In the genomic region with DNA sequence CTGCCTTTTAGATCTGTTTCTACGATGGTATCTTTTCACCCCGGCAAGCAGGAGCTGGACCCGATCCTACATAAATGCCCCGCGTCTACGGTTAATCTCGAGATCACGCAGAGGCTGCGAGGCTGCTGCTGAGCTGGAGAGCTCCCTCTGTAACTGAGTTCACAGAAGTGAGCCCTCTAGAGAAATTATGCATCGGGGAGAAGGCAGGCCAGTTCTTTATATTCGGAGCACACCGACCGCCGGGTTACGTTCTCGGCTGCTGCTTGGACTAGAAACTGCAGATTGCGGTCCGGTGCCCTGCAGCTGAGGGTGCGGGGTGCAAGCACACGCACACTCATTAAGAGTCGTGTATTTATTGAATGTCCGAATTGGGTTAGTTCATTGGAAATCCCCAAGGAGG, we compare ENCODE assay signal across 9 mouse cellular contexts. TPM values are rescaled to one million over a fixed set of nuclear protein-coding genes. Genes with fewer than 3 reads are reported as not detected.
DNase-seq lines count a peak whose midpoint lies in the region; ATAC-seq lines count a peak whose summit lies in the region.
"Had no signal": no experiment of that assay in that cellular context is flagged by ENCODE, and none has a peak within 500 bp of the region (broad histone marks: within the 10 kb centered on the region; RNA-seq: fewer than 3 reads in every experiment).

No protein-coding gene starts in this region.

- DNase-seq in cerebellum, adult 11-12 months: peak; percentile 28
- DNase-seq in cerebellum, adult 9-10 months: no peak
- DNase-seq in thymus, postnatal 4 days: peak; percentile 10
- DNase-seq in thymus, adult 18-20 months: no peak
- peak; percentile 47 to 55 for DNase-seq in kidney, adult 8-10 months
- DNase-seq in yolk sac, embryonic 10.5 days (ENCODE audit: low spot score): peak; percentile 38
- no peak for DNase-seq in thymus, postnatal 25 days

- no peak for ATAC-seq in liver, embryonic 16.5 days (ENCODE audit: low read depth)

- no peaks in the 10 kb centered on the region; the same call in none of the 2 replicates for H3K4me1 ChIP-seq in liver, embryonic 16.5 days (ENCODE audit: control insufficient read depth, low read depth, low read length)

- peak overlapping the region; percentile 40 for H3K4me3 ChIP-seq in liver, embryonic 16.5 days (ENCODE audit: low read depth, low read length)
- H3K4me3 ChIP-seq: erythroblast, embryonic 14.5 days had no signal

- H3K4me2 ChIP-seq in liver, embryonic 16.5 days (ENCODE audit: low read depth, low read length): peak overlapping the region; percentile 41

- no peaks in the 10 kb centered on the region for H3K9me3 ChIP-seq in liver, embryonic 16.5 days (replicated peaks; ENCODE audit: control insufficient read depth, low read length)

- peaks cover 95% of the 10 kb centered on the region for H3K27me3 ChIP-seq in liver, embryonic 16.5 days (ENCODE audit: control insufficient read depth, insufficient read depth, low read depth, low read length)

- H3K36me3 ChIP-seq in liver, embryonic 16.5 days (ENCODE audit: control insufficient read depth, insufficient read depth): no peaks in the 10 kb centered on the region

- H3K27ac ChIP-seq in liver, embryonic 16.5 days (ENCODE audit: low read length): no peak overlapping the region

- WGBS in liver, embryonic 16.5 days (ENCODE audit: insufficient replicate concordance): 1% methylated on average over 22 of the region's 22 CpGs

- H3K9ac ChIP-seq in liver, embryonic 16.5 days (ENCODE audit: low read depth, low read length): no peak overlapping the region

RNA-seq across cellular contexts. Expression of gene Pou3f3, which starts 1.7 kb away (rescaled TPM):
- polyA plus RNA-seq in liver, embryonic 16.5 days (2015; fragmentation: Nextera tagmentation; extraction: Ambion mirVana): not detected in 2 replicates
- polyA plus RNA-seq: erythroblast, embryonic 14.5 days had no signal

Comparison
In these comparisons a context has a peak if more than half of its experiments do, and no peak if none do; other contexts are left out.
1. DNase-seq: peak in cerebellum, adult 11-12 months (single experiment), thymus, postnatal 4 days (single experiment), kidney, adult 8-10 months (2 of 2) and yolk sac, embryonic 10.5 days (single experiment); none in cerebellum, adult 9-10 months (single experiment), thymus, adult 18-20 months (0 of 2) and thymus, postnatal 25 days (single experiment).